Mouse (Mus musculus): ENCODE results near the gene Slit3.

DNA sequence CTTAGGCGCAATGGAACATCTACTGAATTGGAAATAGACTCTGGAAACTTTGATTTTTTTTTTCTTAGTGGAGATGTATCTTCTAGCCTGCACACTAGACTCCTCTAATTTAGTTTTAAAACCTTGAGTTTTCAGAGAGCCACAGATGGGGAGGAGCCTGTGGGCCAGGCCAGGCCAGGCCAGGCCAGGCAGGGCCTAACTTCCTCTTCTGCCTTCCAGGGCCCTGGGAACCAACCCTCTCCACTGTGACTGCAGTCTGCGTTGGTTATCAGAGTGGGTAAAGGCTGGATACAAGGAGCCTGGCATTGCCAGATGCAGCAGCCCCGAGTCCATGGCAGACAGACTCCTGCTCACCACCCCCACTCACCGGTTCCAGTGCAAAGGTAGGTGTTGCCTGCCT, 539.9 kb downstream of the Slit3 start:
- TF ChIP-seq CTCF (IDR thresholded peaks at IDR 0.05; ENCODE audit: extremely low read depth, insufficient read length, insufficient replicate concordance, low read depth, low read length) (no peak), POLR2A (IDR thresholded peaks at IDR 0.05; ENCODE audit: low read depth, low read length) (no peak)
